Mouse (Mus musculus) liver, embryonic 14.5 days (tissue): ENCODE data around the gene Gm9195. TPM values are rescaled to one million over a fixed set of nuclear protein-coding genes. Genes with fewer than 3 reads are reported as not detected.
A peak's percentile ranks its signal among the peaks of the same experiment; 100 is the strongest.

ENCODE experiments used
- ATAC-seq: fragments of 200-750 bp; cut with Nextera tagmentation; 2 replicates; pipeline ENCODE4 v1.8.0; 2017; ENCODE audit warnings: moderate number of reproducible peaks, mild to moderate bottlenecking, moderate library complexity; ENCODE audit not compliant: insufficient read depth
- DNase-seq, 3 experiments: peaks; one replicate each; pipeline ENCODE4 v3.0.0-alpha.2; 2012 to 2013; ENCODE audit warnings: low read depth in 3 of 3, low spot score in 3 of 3
- H3K27ac ChIP-seq: fragments of 300-500 bp; sonication (generic); 2 replicates; pipeline ENCODE4 v1.5.1; 2014; ENCODE audit warnings: moderate library complexity, mild to moderate bottlenecking, control low read depth, inconsistent platforms
- H3K27me3 ChIP-seq: fragments of 300-500 bp; sonication (generic); 2 replicates; pipeline ENCODE4 v1.6.1; 2014; ENCODE audit warnings: mild to moderate bottlenecking, low read length, moderate library complexity; ENCODE audit not compliant: control insufficient read depth, insufficient read depth
- H3K36me3 ChIP-seq: fragments of 300-500 bp; sonication (generic); replicated peaks from 2 replicates; pipeline ENCODE4 v1.6.1; 2014; ENCODE audit warnings: low read depth; ENCODE audit not compliant: control insufficient read depth, insufficient read depth
- H3K4me1 ChIP-seq, 2 experiments: fragments of 200-500 bp in 1 of 2; fragments of 300-500 bp in 1 of 2; sonication (generic) in 1 of 2; replicated peaks; 2 replicates each; pipeline ENCODE4 v1.6.1; 2012 to 2014; ENCODE audit warnings: antibody characterized with exemption in 1 of 2, inconsistent platforms in 1 of 2, low read length in 1 of 2; ENCODE audit not compliant: control insufficient read depth in 2 of 2, insufficient read depth in 2 of 2
- H3K4me2 ChIP-seq: fragments of 300-500 bp; sonication (generic); 2 replicates; pipeline ENCODE4 v1.6.1; 2014; ENCODE audit warnings: low read depth, mild to moderate bottlenecking, control low read depth, moderate library complexity
- H3K4me3 ChIP-seq, 2 experiments: fragments of 200-500 bp in 1 of 2; fragments of 300-500 bp in 1 of 2; sonication (generic) in 1 of 2; 2 replicates each; pipeline ENCODE4 v1.5.1; 2012 to 2014; ENCODE audit warnings: low read depth in 2 of 2, low read length in 2 of 2, mild to moderate bottlenecking in 2 of 2, control low read depth in 1 of 2, inconsistent platforms in 1 of 2, moderate library complexity in 1 of 2; ENCODE audit not compliant: insufficient read depth in 1 of 2
- H3K9ac ChIP-seq: fragments of 300-500 bp; sonication (generic); replicated peaks from 2 replicates; pipeline ENCODE4 v1.6.1; 2014; ENCODE audit warnings: mild to moderate bottlenecking, control low read depth, moderate library complexity
- H3K9me3 ChIP-seq: fragments of 300-500 bp; sonication (generic); 2 replicates; pipeline ENCODE4 v1.6.1; 2016; ENCODE audit warnings: low read length, mixed read lengths; ENCODE audit not compliant: control insufficient read depth
- CTCF ChIP-seq: IDR thresholded peaks from 2 replicates; pipeline ENCODE4 v1.5.1; 2016; ENCODE audit warnings: antibody characterized with exemption, low read depth, control low read depth
- EP300 ChIP-seq: IDR thresholded peaks from 2 replicates; pipeline ENCODE4 v1.6.1; 2016; ENCODE audit warnings: antibody characterized with exemption, low read depth
- WGBS: fragments of 180-500 bp; shearing (Covaris S2); extraction: QIAGEN DNeasy Blood & Tissue Kit; methylation state at CpG from one replicate; pipeline ENCODE4 v1.1.7; 2014; ENCODE audit not compliant: insufficient replicate concordance; 5-methylcytosine and 5-hydroxymethylcytosine counted together
- polyA plus RNA-seq, 2 experiments: library from polyadenylated mRNA; depleted of rRNA in 1 of 2; stranded (reverse) in 1 of 2; unstranded in 1 of 2; fragments of >200 nt; fragmentation: Nextera tagmentation in 1 of 2; extraction: Ambion mirVana in 1 of 2; gene quantifications; 2 replicates each; pipeline versions ENCODE4 v1.2.1 to v1.2.3; 2012 to 2014

The Gm9195 gene
- polyA plus RNA-seq, 2 experiments: not detected

- no peak overlapping the region for H3K27ac ChIP-seq
- H3K9ac ChIP-seq: no peak overlapping the region
- TF ChIP-seq EP300 (no peak), CTCF (no peak)
- no peaks in the 10 kb centered on the region for H3K36me3 ChIP-seq
- no peak overlapping the region for H3K4me3 ChIP-seq
- H3K27me3 ChIP-seq: no peaks in the 10 kb centered on the region
- H3K4me2 ChIP-seq: no peak overlapping the region
- ATAC-seq (0 out of 2 replicates have a peak, but pooled peaks have one; percentile 21), DNase-seq (peak in 1 of 3 experiments; percentile 4)
- no peaks in the 10 kb centered on the region for H3K9me3 ChIP-seq
- H3K4me1 ChIP-seq: no peaks in the 10 kb centered on the region
- 16% methylated on average over 4 of the region's 4 CpGs for WGBS
Observed at GRCm38 (mm10) chr14:72468429-72468828, 23.2 kb downstream of the Gm9195 start.

- DNase-seq (no peak), ATAC-seq (no peak)
- Histone ChIP-seq H3K9ac (no peak overlapping the region), H3K36me3 (no peaks in the 10 kb centered on the region), H3K4me1 (no peaks in the 10 kb centered on the region), H3K4me2 (no peak overlapping the region), H3K9me3 (no peaks in the 10 kb centered on the region), H3K4me3 (no peak overlapping the region), H3K27me3 (no peaks in the 10 kb centered on the region), H3K27ac (no peak overlapping the region)
- TF ChIP-seq EP300 (no peak), CTCF (no peak)
- 65% methylated on average over 3 of the region's 3 CpGs for WGBS
Observed at GRCm38 (mm10) chr14:72466384-72466783, 25.3 kb downstream of the Gm9195 start.

- no peaks in the 10 kb centered on the region for H3K27me3 ChIP-seq
- H3K4me1 ChIP-seq: no peaks in the 10 kb centered on the region
- no peaks in the 10 kb centered on the region for H3K36me3 ChIP-seq
- H3K4me2 ChIP-seq: no peak overlapping the region
- H3K27ac ChIP-seq: no peak overlapping the region
- TF ChIP-seq CTCF (no peak), EP300 (no peak)
- H3K4me3 ChIP-seq: no peak overlapping the region
- DNase-seq (no peak), ATAC-seq (no peak)
- no peaks in the 10 kb centered on the region for H3K9me3 ChIP-seq
- 40% methylated on average over 1 of the region's 1 CpGs for WGBS
- no peak overlapping the region for H3K9ac ChIP-seq
Observed at GRCm38 (mm10) chr14:72461591-72461990, 30.0 kb downstream of the Gm9195 start.

- Histone ChIP-seq H3K27ac (no peak overlapping the region), H3K4me3 (no peak overlapping the region), H3K4me1 (no peaks in the 10 kb centered on the region), H3K36me3 (no peaks in the 10 kb centered on the region), H3K9me3 (no peaks in the 10 kb centered on the region), H3K4me2 (no peak overlapping the region), H3K9ac (no peak overlapping the region), H3K27me3 (no peaks in the 10 kb centered on the region)
- 43% methylated on average over 2 of the region's 2 CpGs for WGBS
- no peak for TF ChIP-seq EP300
- TF ChIP-seq CTCF: no peak
- no peak for DNase-seq
- ATAC-seq: no peak
Observed at GRCm38 (mm10) chr14:72460291-72460690, 31.3 kb downstream of the Gm9195 start.

- ATAC-seq: no peak
- Histone ChIP-seq H3K36me3 (no peaks in the 10 kb centered on the region), H3K4me1 (no peaks in the 10 kb centered on the region), H3K27ac (no peak overlapping the region), H3K9ac (no peak overlapping the region), H3K4me2 (no peak overlapping the region), H3K9me3 (no peaks in the 10 kb centered on the region), H3K27me3 (no peaks in the 10 kb centered on the region), H3K4me3 (no peak overlapping the region)
- TF ChIP-seq EP300 (no peak), CTCF (no peak)
- WGBS: 68% methylated on average over 1 of the region's 1 CpGs
- DNase-seq: no peak
Observed at GRCm38 (mm10) chr14:72458930-72459329, 32.7 kb downstream of the Gm9195 start.
